Mouse (Mus musculus): ENCODE measurements around the gene Gm20388. TPM values are rescaled to one million over a fixed set of nuclear protein-coding genes. Genes with fewer than 3 reads are reported as not detected.

Gene Gm20388
- polyA plus RNA-seq, 1 experiment from 2014 or later, result 7.4 TPM

DNA sequence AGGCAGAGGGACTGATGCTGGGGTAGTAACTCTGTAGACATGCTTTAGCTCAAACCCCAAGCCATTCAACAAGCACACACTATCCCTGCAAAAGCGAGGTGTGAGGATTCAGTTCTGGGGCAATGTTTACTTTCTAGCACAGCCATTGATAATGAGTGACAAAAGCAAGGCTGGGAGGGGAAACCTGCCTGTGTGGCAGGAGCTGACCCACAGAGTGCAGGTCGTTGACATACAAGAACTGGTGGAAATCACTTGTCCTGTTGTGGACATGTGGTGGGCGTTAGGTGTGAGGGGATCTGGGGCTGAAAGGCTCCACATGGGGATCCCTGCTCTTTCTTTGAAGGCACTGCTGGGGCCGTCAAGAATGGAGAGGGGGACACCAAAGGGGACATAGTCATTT lies 4141.9 kb downstream of the Gm20388 start:
- Histone ChIP-seq H3K4me2 (ENCODE audit: low read depth, low read length) (no peak overlapping the region), H3K9ac (ENCODE audit: low read length) (peak overlapping the region; percentile 18; the same call in 1 of the 2 replicates), H3K4me1 (ENCODE audit: control insufficient read depth, insufficient read depth, low read length) (no peaks in the 10 kb centered on the region), H3K27me3 (ENCODE audit: control insufficient read depth, insufficient read depth, low read length) (no peaks in the 10 kb centered on the region), H3K9me3 (replicated peaks; ENCODE audit: control insufficient read depth, low read length) (no peaks in the 10 kb centered on the region), H3K27ac (ENCODE audit: low read length) (no peak overlapping the region), H3K36me3 (ENCODE audit: control insufficient read depth, insufficient read depth, low read length) (no peaks in the 10 kb centered on the region), H3K4me3 (replicated peaks; ENCODE audit: low read length) (no peak overlapping the region)
- WGBS, result 35% methylated on average over 4 of the region's 4 CpGs
- ATAC-seq (ENCODE audit: insufficient read depth, low FRiP score), result no peak

DNA sequence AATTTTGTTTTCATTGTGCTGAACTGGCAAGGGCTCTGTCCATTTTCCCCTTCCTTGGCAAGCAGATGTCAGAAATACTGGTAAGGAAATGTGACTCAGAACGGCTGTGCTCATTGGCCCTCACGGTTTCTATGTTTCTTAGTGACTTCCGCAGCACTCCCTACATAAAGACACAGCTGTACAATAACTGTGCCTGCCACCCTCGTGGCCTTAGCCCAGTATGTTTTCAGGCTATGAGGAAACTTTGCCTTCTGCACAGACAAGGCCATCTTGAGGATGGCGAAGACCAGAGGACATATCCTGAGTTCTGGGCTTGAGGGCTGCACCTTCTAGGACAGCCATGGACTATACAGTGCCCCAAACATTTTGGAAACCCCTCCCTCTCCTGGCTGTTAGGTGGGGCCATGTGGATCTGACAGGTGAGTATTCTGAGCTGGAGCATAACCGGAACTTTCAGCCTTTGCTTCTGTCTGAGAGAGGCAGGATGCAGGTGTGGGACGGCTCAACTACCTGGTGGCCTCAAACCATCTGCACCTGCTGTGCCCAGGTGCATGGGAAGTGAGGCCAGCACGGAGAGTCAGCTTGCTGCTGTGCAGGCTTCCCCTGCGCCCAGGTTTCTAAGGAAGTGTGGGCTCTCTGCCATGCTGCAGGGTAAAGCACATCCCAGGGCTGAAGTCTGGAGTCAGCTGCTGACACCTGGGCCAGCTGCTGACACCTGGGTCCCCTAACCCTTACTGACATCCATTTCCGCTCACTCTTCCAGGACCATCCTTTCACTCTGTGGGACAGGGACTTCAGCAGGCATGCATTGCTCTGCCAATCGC lies 4146.4 kb downstream of the Gm20388 start:
- Histone ChIP-seq H3K9ac (ENCODE audit: low read length) (no peak overlapping the region), H3K4me3 (replicated peaks; ENCODE audit: low read length) (no peak overlapping the region), H3K4me1 (ENCODE audit: control insufficient read depth, insufficient read depth, low read length) (no peaks in the 10 kb centered on the region), H3K9me3 (replicated peaks; ENCODE audit: control insufficient read depth, low read length) (no peaks in the 10 kb centered on the region), H3K36me3 (ENCODE audit: control insufficient read depth, insufficient read depth, low read length) (no peaks in the 10 kb centered on the region), H3K4me2 (ENCODE audit: low read depth, low read length) (no peak overlapping the region), H3K27me3 (ENCODE audit: control insufficient read depth, insufficient read depth, low read length) (no peaks in the 10 kb centered on the region), H3K27ac (ENCODE audit: low read length) (no peak overlapping the region)
- no peak for ATAC-seq (ENCODE audit: insufficient read depth, low FRiP score)
- 67% methylated on average over 11 of the region's 11 CpGs for WGBS

DNA sequence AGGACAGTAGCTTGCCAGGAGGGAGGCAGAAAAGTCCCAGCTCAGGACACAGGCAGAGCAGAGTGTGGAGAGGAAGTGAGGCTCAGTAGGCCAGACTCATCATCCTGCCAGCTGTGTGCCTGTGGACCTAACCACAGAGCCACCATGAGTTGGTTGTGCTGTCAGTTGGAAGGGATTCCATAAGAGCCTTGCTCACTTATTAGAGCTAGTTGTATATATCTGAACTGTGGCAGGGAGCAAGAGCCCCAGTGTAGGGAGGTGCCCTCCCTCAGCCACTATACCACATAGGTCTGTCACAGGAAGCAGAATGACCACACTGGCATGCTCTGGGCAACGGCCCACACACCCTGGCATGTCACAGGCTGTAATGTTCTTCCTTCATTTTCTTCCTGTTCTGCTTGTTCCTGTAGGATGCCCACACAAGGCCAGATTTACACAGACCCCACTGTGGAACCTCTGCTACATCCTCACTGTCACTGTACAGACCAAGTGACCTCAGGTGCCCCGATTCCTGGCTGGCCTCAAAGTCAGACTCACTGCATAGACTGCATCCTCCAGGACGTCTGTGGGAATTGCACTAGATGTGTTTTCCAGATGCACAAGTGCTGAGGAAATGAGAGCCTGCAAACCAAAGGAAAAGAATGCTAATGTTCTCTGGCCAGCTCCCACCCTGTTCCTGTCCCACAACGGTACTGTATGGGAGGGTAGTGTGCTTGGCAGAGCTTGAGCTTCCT lies 4155.9 kb downstream of the Gm20388 start:
- H3K27ac ChIP-seq (ENCODE audit: low read length), result no peak overlapping the region
- 47% methylated on average over 4 of the region's 4 CpGs for WGBS
- no peaks in the 10 kb centered on the region for H3K9me3 ChIP-seq (replicated peaks; ENCODE audit: control insufficient read depth, low read length)
- H3K4me1 ChIP-seq (ENCODE audit: control insufficient read depth, insufficient read depth, low read length), result no peaks in the 10 kb centered on the region
- H3K4me2 ChIP-seq (ENCODE audit: low read depth, low read length), result no peak overlapping the region
- ATAC-seq (ENCODE audit: insufficient read depth, low FRiP score), result no peak
- H3K27me3 ChIP-seq (ENCODE audit: control insufficient read depth, insufficient read depth, low read length), result no peaks in the 10 kb centered on the region
- H3K4me3 ChIP-seq (replicated peaks; ENCODE audit: low read length), result no peak overlapping the region
- no peaks in the 10 kb centered on the region for H3K36me3 ChIP-seq (ENCODE audit: control insufficient read depth, insufficient read depth, low read length)
- no peak overlapping the region for H3K9ac ChIP-seq (ENCODE audit: low read length)

- Histone ChIP-seq H3K4me3 (replicated peaks; ENCODE audit: low read length) (no peak overlapping the region), H3K9ac (ENCODE audit: low read length) (no peak overlapping the region), H3K4me2 (ENCODE audit: low read depth, low read length) (no peak overlapping the region), H3K27ac (ENCODE audit: low read length) (no peak overlapping the region), H3K4me1 (ENCODE audit: control insufficient read depth, insufficient read depth, low read length) (no peaks in the 10 kb centered on the region), H3K9me3 (replicated peaks; ENCODE audit: control insufficient read depth, low read length) (no peaks in the 10 kb centered on the region), H3K36me3 (ENCODE audit: control insufficient read depth, insufficient read depth, low read length) (no peaks in the 10 kb centered on the region), H3K27me3 (ENCODE audit: control insufficient read depth, insufficient read depth, low read length) (no peaks in the 10 kb centered on the region)
- ATAC-seq (ENCODE audit: insufficient read depth, low FRiP score), result no peak
- 65% methylated on average over 4 of the region's 4 CpGs for WGBS
These were observed 4156.6 kb downstream of the Gm20388 start for GRCm38 (mm10) chr8:124067059-124067750.

GRCm38 (mm10) chr8:124070363-124071324 lies 4160.0 kb downstream of the Gm20388 start:
- ATAC-seq (ENCODE audit: insufficient read depth, low FRiP score), result no peak
- Histone ChIP-seq H3K9me3 (replicated peaks; ENCODE audit: control insufficient read depth, low read length) (no peaks in the 10 kb centered on the region), H3K27me3 (ENCODE audit: control insufficient read depth, insufficient read depth, low read length) (no peaks in the 10 kb centered on the region), H3K4me3 (replicated peaks; ENCODE audit: low read length) (no peak overlapping the region), H3K27ac (ENCODE audit: low read length) (no peak overlapping the region), H3K9ac (ENCODE audit: low read length) (no peak overlapping the region), H3K4me1 (ENCODE audit: control insufficient read depth, insufficient read depth, low read length) (no peaks in the 10 kb centered on the region), H3K36me3 (ENCODE audit: control insufficient read depth, insufficient read depth, low read length) (no peaks in the 10 kb centered on the region), H3K4me2 (ENCODE audit: low read depth, low read length) (no peak overlapping the region)
- WGBS, result 56% methylated on average over 18 of the region's 18 CpGs

GRCm38 (mm10) chr8:124075977-124076376 lies 4165.3 kb downstream of the Gm20388 start:
- ATAC-seq (ENCODE audit: insufficient read depth, low FRiP score), result no peak
- WGBS, result 55% methylated on average over 8 of the region's 8 CpGs

GRCm38 (mm10) chr8:124076416-124076815 lies 4165.8 kb downstream of the Gm20388 start:
- 57% methylated on average over 3 of the region's 3 CpGs for WGBS
- ATAC-seq (ENCODE audit: insufficient read depth, low FRiP score), result no peak
- Histone ChIP-seq H3K9ac (ENCODE audit: low read length) (no peak overlapping the region), H3K27me3 (ENCODE audit: control insufficient read depth, insufficient read depth, low read length) (no peaks in the 10 kb centered on the region), H3K4me3 (replicated peaks; ENCODE audit: low read length) (no peak overlapping the region), H3K36me3 (ENCODE audit: control insufficient read depth, insufficient read depth, low read length) (no peaks in the 10 kb centered on the region), H3K27ac (ENCODE audit: low read length) (no peak overlapping the region), H3K4me2 (ENCODE audit: low read depth, low read length) (no peak overlapping the region), H3K9me3 (replicated peaks; ENCODE audit: control insufficient read depth, low read length) (no peaks in the 10 kb centered on the region), H3K4me1 (ENCODE audit: control insufficient read depth, insufficient read depth, low read length) (no peaks in the 10 kb centered on the region)

More at GRCm38 (mm10) chr8:124075977-124076376, 4165.3 kb downstream of the Gm20388 start:
- no peaks in the 10 kb centered on the region for H3K27me3 ChIP-seq (ENCODE audit: control insufficient read depth, insufficient read depth, low read length)
- no peak overlapping the region for H3K27ac ChIP-seq (ENCODE audit: low read length)
- H3K4me2 ChIP-seq (ENCODE audit: low read depth, low read length), result no peak overlapping the region
- H3K9ac ChIP-seq (ENCODE audit: low read length), result no peak overlapping the region
- no peaks in the 10 kb centered on the region for H3K9me3 ChIP-seq (replicated peaks; ENCODE audit: control insufficient read depth, low read length)
- H3K36me3 ChIP-seq (ENCODE audit: control insufficient read depth, insufficient read depth, low read length), result no peaks in the 10 kb centered on the region
- no peaks in the 10 kb centered on the region for H3K4me1 ChIP-seq (ENCODE audit: control insufficient read depth, insufficient read depth, low read length)
- H3K4me3 ChIP-seq (replicated peaks; ENCODE audit: low read length), result no peak overlapping the region

DNA sequence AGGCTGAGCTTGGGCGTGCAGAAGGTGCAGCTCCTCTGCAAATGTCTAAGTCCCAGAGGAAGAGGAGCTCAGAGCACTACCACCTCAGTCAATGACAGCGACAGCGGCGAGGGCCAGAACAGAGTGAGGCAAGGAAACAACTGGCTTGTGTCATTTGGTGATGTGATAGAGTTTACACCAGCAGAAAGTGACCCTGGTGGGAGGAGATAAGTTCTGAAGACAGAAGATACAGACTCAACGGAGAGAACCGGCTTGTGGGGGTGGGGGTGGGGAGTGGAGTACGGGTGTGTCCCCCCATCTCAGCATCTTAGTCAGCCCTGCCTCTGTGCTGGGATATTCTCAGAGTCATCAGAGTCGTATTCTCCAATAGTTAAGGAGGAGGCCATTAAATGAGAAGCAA lies 4166.7 kb downstream of the Gm20388 start:
- no peaks in the 10 kb centered on the region for H3K27me3 ChIP-seq (ENCODE audit: control insufficient read depth, insufficient read depth, low read length)
- no peaks in the 10 kb centered on the region for H3K36me3 ChIP-seq (ENCODE audit: control insufficient read depth, insufficient read depth, low read length)
- no peak for ATAC-seq (ENCODE audit: insufficient read depth, low FRiP score)
- 68% methylated on average over 8 of the region's 8 CpGs for WGBS
- no peak overlapping the region for H3K4me3 ChIP-seq (replicated peaks; ENCODE audit: low read length)
- H3K4me1 ChIP-seq (ENCODE audit: control insufficient read depth, insufficient read depth, low read length), result no peaks in the 10 kb centered on the region
- no peaks in the 10 kb centered on the region for H3K9me3 ChIP-seq (replicated peaks; ENCODE audit: control insufficient read depth, low read length)
- H3K27ac ChIP-seq (ENCODE audit: low read length), result no peak overlapping the region
- H3K9ac ChIP-seq (ENCODE audit: low read length), result no peak overlapping the region
- H3K4me2 ChIP-seq (ENCODE audit: low read depth, low read length), result no peak overlapping the region
